Mouse (Mus musculus) heart, postnatal 14 days (tissue): ENCODE results near the gene Plekha6. TPM values are rescaled to one million over a fixed set of nuclear protein-coding genes. Genes with fewer than 3 reads are reported as not detected.

Source experiments
- DNase-seq, 2 experiments: peaks; one replicate each; pipeline ENCODE4 v3.0.0; 2021 to 2022
- intact Hi-C: fragments of 180-260 bp; cut with DNase I; formaldehyde crosslinking; loops from one replicate; pipeline ENCODE4 v1.15.1; 2025
- total RNA-seq, 2 experiments: library from RNA; stranded (reverse); gene quantifications; 2 replicates each; pipeline ENCODE4 v1.2.3; 2021

Gene Plekha6
- total RNA-seq, 2 experiments from 2014 or later, result 69.0 to 81.8 TPM

GRCm38 (mm10) chr1:133263134-133263533, 99.1 kb downstream of the Plekha6 start:
- intact Hi-C loops, result no loop called here
- DNase-seq, result no peak

GRCm38 (mm10) chr1:133264367-133264766, 100.4 kb downstream of the Plekha6 start:
- no peak for DNase-seq

DNA sequence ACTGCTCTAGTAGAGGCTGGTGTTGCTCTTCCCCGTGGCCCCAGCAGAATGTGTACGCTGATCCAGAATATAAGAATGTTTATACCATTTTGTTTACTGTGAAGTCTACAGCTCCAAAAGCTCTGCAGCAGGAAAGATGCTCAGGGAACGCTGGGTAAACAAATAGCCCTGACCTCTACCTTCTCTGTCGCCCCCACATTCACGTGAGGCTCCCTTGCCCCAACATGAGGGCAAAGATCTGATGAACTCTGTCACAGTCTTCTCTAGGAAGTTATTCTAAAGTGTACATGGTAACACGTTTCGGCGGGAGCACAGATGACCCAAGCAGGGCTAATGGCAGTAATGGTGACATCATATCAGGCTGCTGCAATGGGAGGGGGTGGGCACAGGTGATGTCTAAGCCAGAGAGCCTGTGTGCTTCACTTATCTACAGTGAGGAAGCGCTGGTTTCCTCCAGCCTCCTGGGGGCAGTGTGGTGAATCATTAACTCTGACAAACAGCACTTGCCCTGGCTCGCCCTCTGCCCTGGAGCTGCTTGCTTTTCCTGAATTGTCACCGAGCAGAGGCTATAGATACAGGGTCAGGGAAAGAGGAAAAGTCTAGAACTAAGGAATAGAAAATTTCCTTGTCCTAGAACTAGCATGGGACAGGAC, 101.2 kb downstream of the Plekha6 start:
- DNase-seq, result no peak
- intact Hi-C loops, result loop anchor here (5.0 kb wide), 1 partner anchor 83 kb away; no protein-coding TSS in a partner anchor

More at GRCm38 (mm10) chr1:133264367-133264766, 100.4 kb downstream of the Plekha6 start:
- intact Hi-C loops, result no loop called here

DNA sequence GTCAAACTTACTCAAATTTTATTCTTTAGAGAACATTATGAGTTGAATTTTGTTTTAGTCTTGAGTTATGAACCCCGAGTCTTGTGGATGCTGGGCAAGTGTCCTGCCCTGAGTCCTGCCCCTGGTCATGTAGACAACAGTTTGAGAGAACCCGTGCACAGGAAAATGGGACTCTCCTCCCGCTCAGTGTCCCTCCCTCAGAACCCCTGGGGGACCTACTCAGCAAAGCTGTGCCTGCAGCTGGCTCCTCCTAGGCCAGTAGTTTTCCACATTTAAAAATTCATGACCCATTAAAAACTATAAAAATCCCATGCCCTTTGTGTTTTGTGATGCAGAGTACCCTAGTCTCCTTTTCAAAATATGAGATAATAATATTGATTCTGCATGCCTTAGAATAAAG, 103.1 kb downstream of the Plekha6 start:
- DNase-seq, result no peak
- intact Hi-C loops, result loop anchor here (5.0 kb wide), 1 partner anchor 85 kb away; no protein-coding TSS in a partner anchor

- DNase-seq, result no peak
- intact Hi-C loops, result loop anchor here (5.0 kb wide), 1 partner anchor 86 kb away; no protein-coding TSS in a partner anchor
Observed at GRCm38 (mm10) chr1:133267813-133268492, 103.9 kb downstream of the Plekha6 start.

DNA sequence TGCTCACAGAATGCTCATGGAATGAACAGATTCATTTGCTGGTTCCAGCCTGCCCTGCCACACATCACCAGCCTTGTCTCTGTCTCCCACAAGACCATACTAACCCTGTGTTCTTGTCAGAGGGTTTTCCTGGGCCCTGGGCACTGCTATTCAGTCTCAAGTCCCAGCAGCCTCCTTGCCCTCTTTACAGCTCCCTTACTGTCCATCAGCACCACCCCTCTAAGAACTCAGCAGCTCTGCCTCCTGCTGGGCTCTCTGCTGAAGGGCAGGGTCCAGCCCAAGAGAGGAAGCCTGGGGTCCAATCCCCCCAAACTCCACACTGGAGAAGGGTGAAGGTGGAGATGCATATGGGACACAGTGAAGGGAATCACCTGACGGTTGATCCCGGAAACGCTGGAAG, 104.5 kb downstream of the Plekha6 start:
- intact Hi-C loops, result loop anchor here (5.0 kb wide), 1 partner anchor 86 kb away; no protein-coding TSS in a partner anchor
- DNase-seq, result no peak

GRCm38 (mm10) chr1:133270336-133270735, 106.3 kb downstream of the Plekha6 start:
- no peak for DNase-seq
- intact Hi-C loops, result no loop called here

DNA sequence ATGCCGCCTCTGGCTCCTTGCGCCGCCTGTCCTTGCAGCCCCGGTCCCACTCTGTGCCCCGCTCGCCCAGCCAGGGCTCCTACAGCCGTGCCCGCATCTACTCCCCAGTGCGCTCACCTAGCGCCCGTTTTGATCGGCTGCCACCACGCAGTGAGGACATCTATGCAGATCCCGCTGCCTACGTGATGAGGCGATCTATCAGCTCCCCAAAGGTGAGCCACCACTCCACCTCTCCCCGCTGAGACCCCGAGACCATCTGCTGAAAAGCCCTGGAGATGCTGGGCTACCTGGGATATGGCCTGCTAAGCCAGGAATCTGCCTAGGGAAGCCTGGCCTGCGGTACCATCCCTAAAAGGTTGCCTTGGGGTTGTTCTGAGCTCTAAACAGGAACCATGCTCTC, 110.2 kb downstream of the Plekha6 start:
- DNase-seq, result no peak
- intact Hi-C loops, result no loop called here

GRCm38 (mm10) chr1:133276983-133277382, 113.0 kb downstream of the Plekha6 start:
- intact Hi-C loops, result no loop called here
- DNase-seq, result no peak

GRCm38 (mm10) chr1:133278539-133278938, 114.5 kb downstream of the Plekha6 start:
- intact Hi-C loops, result no loop called here
- DNase-seq, result no peak

GRCm38 (mm10) chr1:133278946-133279631, 115.1 kb downstream of the Plekha6 start:
- intact Hi-C loops, result no loop called here
- no peak for DNase-seq

DNA sequence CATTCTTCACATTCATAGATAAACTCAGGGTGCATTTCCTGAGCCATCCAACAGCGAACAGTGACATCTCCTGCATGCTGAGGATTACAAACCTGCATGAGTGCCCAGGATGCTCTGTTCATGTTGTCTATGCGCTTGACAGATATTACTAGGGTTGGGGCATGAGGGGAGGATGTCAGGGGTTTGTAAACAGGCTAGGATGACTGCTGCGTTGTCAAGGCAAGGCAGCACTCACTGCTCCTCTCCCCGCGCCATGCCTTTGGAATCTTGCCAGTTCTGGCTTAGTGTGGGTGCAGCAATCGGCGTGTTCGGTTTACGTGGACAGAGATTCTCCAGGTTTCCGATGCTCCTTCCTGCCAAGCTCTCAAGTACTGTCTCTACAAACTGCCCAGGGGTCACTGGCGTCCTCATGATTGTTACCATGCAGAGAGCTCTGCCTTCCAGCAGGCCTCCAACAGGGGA, 115.7 kb downstream of the Plekha6 start:
- intact Hi-C loops, result no loop called here

DNA sequence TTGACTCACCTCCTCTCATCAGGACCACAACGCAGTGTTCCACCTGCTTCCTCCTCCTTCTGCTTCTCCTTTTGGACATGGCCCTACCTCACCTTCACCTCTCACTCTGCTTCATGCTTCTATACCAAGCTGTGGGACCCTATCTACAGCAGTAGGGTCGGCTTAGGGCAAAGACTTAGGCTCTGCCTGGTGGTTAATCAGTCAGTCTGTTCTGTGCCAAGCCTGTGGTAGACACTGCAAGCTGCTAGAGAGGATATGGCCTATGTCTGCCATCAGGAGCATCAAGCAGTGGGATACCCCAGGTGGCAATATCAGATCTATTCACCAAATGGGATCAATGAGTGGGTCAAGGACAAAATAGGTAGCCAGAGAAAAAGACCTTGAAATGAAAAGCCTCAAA, 116.5 kb downstream of the Plekha6 start:
- DNase-seq, result no peak
- intact Hi-C loops, result no loop called here

More for the DNA sequence above, 115.7 kb downstream of the Plekha6 start:
- DNase-seq, result no peak

GRCm38 (mm10) chr1:133285907-133286306, 121.9 kb downstream of the Plekha6 start:
- intact Hi-C loops, result no loop called here
- no peak for DNase-seq

- intact Hi-C loops, result no loop called here
- no peak for DNase-seq
Observed at GRCm38 (mm10) chr1:133287051-133287450, 123.0 kb downstream of the Plekha6 start.

GRCm38 (mm10) chr1:133287880-133288279, 123.9 kb downstream of the Plekha6 start:
- intact Hi-C loops, result no loop called here
- no peak for DNase-seq

- intact Hi-C loops, result no loop called here
- DNase-seq, result no peak
Observed at GRCm38 (mm10) chr1:133291888-133292287, 127.9 kb downstream of the Plekha6 start.

GRCm38 (mm10) chr1:133292608-133293007, 128.6 kb downstream of the Plekha6 start:
- intact Hi-C loops, result no loop called here
- DNase-seq, result no peak

DNA sequence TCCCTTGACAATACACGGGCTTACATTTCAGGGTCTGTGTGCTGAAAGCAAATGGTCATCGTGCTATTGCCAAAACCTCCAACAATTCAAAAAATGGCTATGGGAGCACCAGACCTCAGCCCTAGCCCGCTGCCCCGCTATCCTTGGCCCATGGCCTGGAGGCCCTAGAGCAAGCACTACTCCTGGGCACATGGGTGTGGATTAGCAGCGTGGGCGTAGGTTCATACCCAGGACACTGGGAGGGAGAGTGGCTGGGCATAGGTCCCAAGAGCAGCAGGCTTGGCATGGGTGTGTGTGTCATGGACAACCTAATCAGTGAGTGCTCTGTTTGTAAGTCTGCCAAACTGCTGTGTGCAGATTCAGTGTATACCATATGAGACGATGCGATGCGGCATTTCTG, 132.4 kb downstream of the Plekha6 start:
- intact Hi-C loops, result no loop called here
- peak; percentile 61 to 81 for DNase-seq

DNA sequence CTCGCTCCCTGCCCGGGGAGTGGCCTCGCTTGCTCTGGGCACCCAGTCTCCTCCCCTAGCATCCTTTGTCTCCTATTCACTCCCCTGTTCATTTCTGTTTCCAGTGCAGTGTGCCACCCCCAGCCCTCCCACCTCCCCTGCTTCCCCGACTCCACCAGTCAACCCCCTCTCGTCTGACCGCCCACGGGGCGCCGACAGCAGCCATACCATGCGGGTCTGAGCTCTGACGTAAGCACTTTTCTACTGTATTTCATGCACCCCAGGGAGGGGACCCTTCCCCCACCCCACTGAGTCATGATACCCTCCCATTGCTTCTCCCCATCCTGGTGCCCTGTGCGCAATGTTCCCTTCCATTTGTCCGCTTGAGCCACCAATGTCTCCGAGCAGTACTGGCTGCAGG, 134.8 kb downstream of the Plekha6 start:
- no peak for DNase-seq
- intact Hi-C loops, result no loop called here

DNA sequence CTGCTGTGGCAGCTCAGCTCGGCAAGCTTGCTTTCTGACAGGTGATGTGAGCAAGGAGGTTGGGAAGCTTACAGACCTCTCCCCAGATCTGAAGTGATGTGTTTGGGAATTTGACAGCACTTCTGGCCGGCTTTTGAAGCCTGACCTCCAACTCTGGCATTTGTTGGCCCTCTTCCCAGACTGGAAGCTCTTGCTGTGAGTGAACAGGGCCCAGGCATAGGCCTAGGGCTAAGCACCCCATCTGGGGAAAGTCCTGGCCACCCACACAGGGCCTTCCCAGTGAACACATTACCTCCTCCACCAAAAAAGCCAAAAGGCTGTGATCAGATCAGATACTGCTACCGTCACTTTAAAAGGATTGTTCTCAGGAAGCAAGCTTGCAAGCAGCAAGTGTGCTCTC, 138.5 kb downstream of the Plekha6 start:
- peak; percentile 46 to 79 for DNase-seq
- intact Hi-C loops, result loop anchor here (10.0 kb wide), 2 partner anchors 78 to 258 kb away; partner anchors contain the start of gene Pik3c2b
